Mouse (Mus musculus) CH12.LX (cell line): ENCODE measurements around the gene Kif20b. TPM values are rescaled to one million over a fixed set of nuclear protein-coding genes. Genes with fewer than 3 reads are reported as not detected.

Source experiments
- DNase-seq: peaks from one replicate; pipeline ENCODE4 v3.0.0-alpha.2; 2013; ENCODE audit errors: extremely low read depth
- H3K27ac ChIP-seq: 2 replicates; pipeline ENCODE4 v1.5.1; 2012; ENCODE audit warnings: low read depth, mild to moderate bottlenecking, control low read depth, moderate library complexity; ENCODE audit not compliant: insufficient read depth
- H3K27me3 ChIP-seq: replicated peaks from 2 replicates; pipeline ENCODE3; 2012; ENCODE audit warnings: inconsistent platforms
- H3K36me3 ChIP-seq, 2 experiments: replicated peaks in 1 of 2; 2 replicates each; pipeline versions ENCODE3 to v1.6.1; 2012; ENCODE audit warnings: inconsistent platforms in 1 of 2, low read length in 1 of 2, mild to moderate bottlenecking in 1 of 2, mixed read lengths in 1 of 2, moderate library complexity in 1 of 2; ENCODE audit not compliant: control insufficient read depth in 1 of 2, insufficient read depth in 1 of 2
- H3K4me1 ChIP-seq, 2 experiments: 2 replicates each; pipeline ENCODE4 v1.6.1; 2012; ENCODE audit warnings: inconsistent platforms in 1 of 2, moderate library complexity in 1 of 2; ENCODE audit not compliant: insufficient read depth in 2 of 2, control insufficient read depth in 1 of 2
- H3K4me2 ChIP-seq: 2 replicates; pipeline ENCODE4 v1.6.1; 2012; ENCODE audit warnings: low read depth, mild to moderate bottlenecking, control low read depth; ENCODE audit not compliant: poor library complexity, insufficient read depth, severe bottlenecking
- H3K4me3 ChIP-seq, 3 experiments: fragments of 150-350 bp in 1 of 3; sonication (generic) in 1 of 3; replicated peaks in 1 of 3; 2 replicates each; pipeline versions ENCODE3 to v1.5.1; 2011 to 2012; ENCODE audit warnings: low read depth in 2 of 3, low read length in 2 of 3, mild to moderate bottlenecking in 2 of 3, moderate library complexity in 2 of 3, control low read depth in 1 of 3, improper control_type of control experiment in 1 of 3, inconsistent platforms in 1 of 3, mixed read lengths in 1 of 3; ENCODE audit not compliant: poor library complexity in 1 of 3
- H3K79me2 ChIP-seq: replicated peaks from 2 replicates; pipeline ENCODE4 v1.6.1; 2012; ENCODE audit warnings: mild to moderate bottlenecking, moderate library complexity; ENCODE audit not compliant: control insufficient read depth, poor library complexity, insufficient read depth, severe bottlenecking; ENCODE audit errors: extremely low read depth
- H3K9ac ChIP-seq: 2 replicates; pipeline ENCODE4 v1.6.1; 2012; ENCODE audit warnings: low read depth, mild to moderate bottlenecking, control low read depth, moderate library complexity; ENCODE audit not compliant: insufficient read depth
- H3K9me3 ChIP-seq: replicated peaks from 2 replicates; pipeline ENCODE3; 2012; ENCODE audit warnings: low read length, inconsistent platforms, mixed read lengths
- BHLHE40 ChIP-seq: IDR thresholded peaks from 2 replicates; pipeline ENCODE4 v1.6.1; 2011; ENCODE audit warnings: mild to moderate bottlenecking, low read depth, low read length, improper control_type of control experiment
- CHD1 ChIP-seq: IDR thresholded peaks from 2 replicates; pipeline ENCODE4 v1.6.1; 2012; ENCODE audit warnings: low read depth, low read length, improper control_type of control experiment, inconsistent platforms
- CTCF ChIP-seq, 2 experiments: IDR thresholded peaks in 1 of 2; conservative IDR thresholded peaks in 1 of 2; 2 replicates each; pipeline ENCODE4 v1.5.1; 2011 to 2012; ENCODE audit warnings: low read depth in 2 of 2, low read length in 2 of 2, improper control_type of control experiment in 1 of 2, inconsistent platforms in 1 of 2, mild to moderate bottlenecking in 1 of 2, moderate library complexity in 1 of 2
- E2F4 ChIP-seq: IDR thresholded peaks from 2 replicates; pipeline ENCODE4 v1.6.1; 2011; ENCODE audit warnings: low read depth, low read length, improper control_type of control experiment; ENCODE audit not compliant: insufficient replicate concordance
- EP300 ChIP-seq: IDR thresholded peaks from 2 replicates; pipeline ENCODE4 v1.6.1; 2011; ENCODE audit warnings: low read length, improper control_type of control experiment
- ETS1 ChIP-seq: conservative IDR thresholded peaks from 2 replicates; pipeline ENCODE4 v1.6.1; 2012; ENCODE audit warnings: low read depth, mild to moderate bottlenecking, inconsistent platforms, low read length, improper control_type of control experiment, moderate library complexity
- GABPA ChIP-seq: IDR thresholded peaks from 2 replicates; pipeline ENCODE4 v1.6.1; 2012; ENCODE audit warnings: low read depth, low read length, improper control_type of control experiment, inconsistent platforms; ENCODE audit not compliant: insufficient replicate concordance
- HCFC1 ChIP-seq: IDR thresholded peaks from 2 replicates; pipeline ENCODE4 v1.6.1; 2012; ENCODE audit warnings: low read depth, mild to moderate bottlenecking, inconsistent platforms, low read length, improper control_type of control experiment
- IRF4 ChIP-seq: IDR thresholded peaks from 2 replicates; pipeline ENCODE4 v1.6.1; 2014; ENCODE audit warnings: low read depth, mild to moderate bottlenecking, inconsistent platforms, low read length, improper control_type of control experiment
- JUND ChIP-seq: conservative IDR thresholded peaks from 2 replicates; pipeline ENCODE4 v1.6.1; 2011; ENCODE audit warnings: low read depth, low read length, improper control_type of control experiment
- KAT2A ChIP-seq: IDR thresholded peaks from 2 replicates; pipeline ENCODE4 v1.6.1; 2012; ENCODE audit warnings: low read length, improper control_type of control experiment, inconsistent platforms; ENCODE audit not compliant: insufficient replicate concordance
- MAX ChIP-seq: IDR thresholded peaks from 2 replicates; pipeline ENCODE4 v1.6.1; 2011; ENCODE audit warnings: low read length, improper control_type of control experiment
- MAZ ChIP-seq: IDR thresholded peaks from 2 replicates; pipeline ENCODE4 v1.6.1; 2012; ENCODE audit warnings: low read depth, mild to moderate bottlenecking, inconsistent platforms, low read length, improper control_type of control experiment, moderate library complexity
- MEF2A ChIP-seq: IDR thresholded peaks from 2 replicates; pipeline ENCODE4 v1.6.1; 2014; ENCODE audit warnings: low read depth, mild to moderate bottlenecking, inconsistent platforms, low read length, improper control_type of control experiment, borderline replicate concordance
- MXI1 ChIP-seq: IDR thresholded peaks from 2 replicates; pipeline ENCODE4 v1.6.1; 2011; ENCODE audit warnings: mild to moderate bottlenecking, low read depth, low read length, improper control_type of control experiment
- MYC ChIP-seq: IDR thresholded peaks from 2 replicates; pipeline ENCODE4 v1.6.1; 2011; ENCODE audit warnings: low read depth, mild to moderate bottlenecking, improper control_type of control experiment, low read length
- NELFE ChIP-seq: IDR thresholded peaks from 2 replicates; pipeline ENCODE4 v1.6.1; 2011; ENCODE audit warnings: low read depth, low read length, improper control_type of control experiment
- NRF1 ChIP-seq: IDR thresholded peaks from 2 replicates; pipeline ENCODE4 v1.6.1; 2014; ENCODE audit warnings: low read depth, mild to moderate bottlenecking, inconsistent platforms, low read length, improper control_type of control experiment, moderate library complexity
- PAX5 ChIP-seq: IDR thresholded peaks from 2 replicates; pipeline ENCODE4 v1.6.1; 2012; ENCODE audit warnings: low read length, inconsistent platforms, mixed read lengths
- POLR2A ChIP-seq: IDR thresholded peaks from 2 replicates; pipeline ENCODE4 v1.6.1; 2011; ENCODE audit warnings: low read depth, mild to moderate bottlenecking, improper control_type of control experiment, low read length
- RAD21 ChIP-seq: IDR thresholded peaks from 2 replicates; pipeline ENCODE4 v1.6.1; 2011; ENCODE audit warnings: low read depth, mild to moderate bottlenecking, low read length, improper control_type of control experiment, moderate library complexity
- RCOR1 ChIP-seq: conservative IDR thresholded peaks from 2 replicates; pipeline ENCODE4 v1.6.1; 2012; ENCODE audit warnings: low read depth, mild to moderate bottlenecking, inconsistent platforms, low read length, improper control_type of control experiment
- SIN3A ChIP-seq: IDR thresholded peaks from 2 replicates; pipeline ENCODE4 v1.6.1; 2012; ENCODE audit warnings: low read length, improper control_type of control experiment, inconsistent platforms
- TBP ChIP-seq: conservative IDR thresholded peaks from 2 replicates; pipeline ENCODE4 v1.6.1; 2011; ENCODE audit warnings: low read depth, low read length, improper control_type of control experiment
- TCF12 ChIP-seq: IDR thresholded peaks from 2 replicates; pipeline ENCODE4 v1.6.1; 2014; ENCODE audit warnings: low read depth, mild to moderate bottlenecking, inconsistent platforms, low read length, improper control_type of control experiment
- UBTF ChIP-seq: IDR thresholded peaks from 2 replicates; pipeline ENCODE4 v1.6.1; 2012; ENCODE audit warnings: low read depth, mild to moderate bottlenecking, inconsistent platforms, low read length, improper control_type of control experiment, moderate library complexity
- USF1 ChIP-seq: IDR thresholded peaks from 2 replicates; pipeline ENCODE4 v1.6.1; 2014; ENCODE audit warnings: low read depth, mild to moderate bottlenecking, inconsistent platforms, low read length, improper control_type of control experiment
- USF2 ChIP-seq: conservative IDR thresholded peaks from 2 replicates; pipeline ENCODE4 v1.6.1; 2011; ENCODE audit warnings: low read depth, low read length, improper control_type of control experiment
- ZC3H11A ChIP-seq: IDR thresholded peaks from 2 replicates; pipeline ENCODE4 v1.6.1; 2012; ENCODE audit warnings: low read depth, mild to moderate bottlenecking, inconsistent platforms, low read length, improper control_type of control experiment
- ZKSCAN1 ChIP-seq: IDR thresholded peaks from 2 replicates; pipeline ENCODE4 v1.6.1; 2012; ENCODE audit warnings: low read depth, inconsistent platforms, low read length, improper control_type of control experiment, borderline replicate concordance
- dilution Hi-C: fragments of 300-500 bp; cut with MboI; formaldehyde crosslinking; loops from 2 replicates; pipeline ENCODE4 v1.14.3; 2020; ENCODE audit warnings: low sequenced_read_pairs; ENCODE audit not compliant: extremely low pct_unique_long_range_greater_than_20kb, extremely low pct_ligation_motif_present
- in situ Hi-C: fragments of 300-500 bp; cut with MboI; formaldehyde crosslinking; loops from 3 replicates; pipeline ENCODE4 v1.14.3; 2019; ENCODE audit warnings: low sequenced_read_pairs, low pct_ligation_motif_present, low pct_unique_long_range_greater_than_20kb, mixed read lengths
- polyA plus RNA-seq: library from polyadenylated mRNA; unstranded; fragments of >175 nt; gene quantifications from 2 replicates; pipeline ENCODE4 v1.2.1, GENCODE M21; 2012; ENCODE audit warnings: low read depth; ENCODE audit not compliant: insufficient read length
- total RNA-seq, 2 experiments: library from RNA; depleted of rRNA; stranded (reverse); fragments of 300-350 nt in 1 of 2; fragments of >200 nt in 1 of 2; gene quantifications; 2 replicates each; pipeline ENCODE4 v1.2.3; 2012 to 2014

The Kif20b gene
- total and polyA plus RNA-seq, 3 experiments: 32.4 to 89.0 (median 59.5) TPM

GRCm38 (mm10) chr19:34876676-34877075 is 45.5 kb upstream of the Kif20b start:
- H3K36me3 ChIP-seq: peaks cover 0 to 1% of the 10 kb centered on the region in 2 experiments
- no peaks in the 10 kb centered on the region; the same call in 1 of the 2 replicates for H3K79me2 ChIP-seq
- TF ChIP-seq CHD1 (no peak), JUND (no peak), ZKSCAN1 (no peak), MAX (no peak), KAT2A (no peak), MYC (no peak), BHLHE40 (no peak), IRF4 (no peak), RCOR1 (no peak), USF2 (no peak), E2F4 (no peak), UBTF (no peak), TBP (no peak), USF1 (no peak), PAX5 (no peak), ETS1 (no peak), HCFC1 (no peak), MEF2A (no peak)
- TF ChIP-seq, all 38 proteins: peak for 0
- H3K9ac ChIP-seq: no peak overlapping the region
- no peak overlapping the region for H3K4me2 ChIP-seq
- H3K4me1 ChIP-seq: peaks cover 0 to 23% of the 10 kb centered on the region in 2 experiments; a peak in 2 of 4 replicates
- DNase-seq: no peak
- H3K27ac ChIP-seq: no peak overlapping the region
- dilution Hi-C loops (no loop called here), in situ Hi-C loops (no loop called here)
- H3K9me3 ChIP-seq: no peaks in the 10 kb centered on the region
- no peak overlapping the region for H3K4me3 ChIP-seq
- peaks cover 2% of the 10 kb centered on the region for H3K27me3 ChIP-seq

GRCm38 (mm10) chr19:34877898-34878602 is 44.1 kb upstream of the Kif20b start:
- in situ Hi-C loops: no loop called here
- Histone ChIP-seq H3K4me2 (peak overlapping the region; percentile 63), H3K4me1 (peaks cover 0 to 23% of the 10 kb centered on the region in 2 experiments; a peak in 2 of 4 replicates), H3K4me3 (peak overlapping the region; percentile 54 to 89 (median 84)), H3K36me3 (peaks cover 0 to 1% of the 10 kb centered on the region in 2 experiments)
- TF ChIP-seq POLR2A: peak; percentile 54; the same call in 1 of the 2 replicates
- TF ChIP-seq NELFE: peak; percentile 41; the same call in 1 of the 2 replicates
- TF ChIP-seq RCOR1: no peak
- TF ChIP-seq MAZ: peak; percentile 79; the same call in 1 of the 2 replicates
- peak; percentile 20 for TF ChIP-seq RAD21
- TF ChIP-seq CHD1: no peak
- TF ChIP-seq ETS1: no peak
- no peak for TF ChIP-seq NRF1
- TF ChIP-seq MXI1: peak; percentile 71
- no peak for TF ChIP-seq BHLHE40
- peak in 1 of 2 experiments; percentile 49; a peak in 2 of 4 replicates for TF ChIP-seq CTCF (conservative IDR thresholded peaks at IDR 0.05 in 1 of 2, IDR thresholded peaks at IDR 0.05 in 1 of 2; ENCODE audit: low read depth in 2 of 2, low read length in 2 of 2)
- peak; percentile 56; the same call in 1 of the 2 replicates for TF ChIP-seq MYC
- no peak for TF ChIP-seq USF1
- TF ChIP-seq GABPA: no peak
- peak; percentile 66; the same call in 1 of the 2 replicates for TF ChIP-seq TBP
- TF ChIP-seq E2F4: no peak
- TF ChIP-seq UBTF: peak; percentile 96
- no peak for TF ChIP-seq EP300
- peak; percentile 10; the same call in 1 of the 2 replicates for TF ChIP-seq TCF12
- TF ChIP-seq PAX5: no peak
- peak; percentile 13; the same call in 1 of the 2 replicates for TF ChIP-seq MAX
- no peak for TF ChIP-seq ZC3H11A
- TF ChIP-seq SIN3A: peak; percentile 66
- TF ChIP-seq, all 38 proteins: peak for 12
- Histone ChIP-seq H3K27me3 (peaks cover 2% of the 10 kb centered on the region), H3K27ac (peak overlapping the region; percentile 39), H3K9me3 (no peaks in the 10 kb centered on the region), H3K9ac (peak overlapping the region; percentile 60), H3K79me2 (no peaks in the 10 kb centered on the region)
- peak; percentile 91 for DNase-seq
- dilution Hi-C loops: no loop called here
